Mouse (Mus musculus) cerebellum, adult 2 months (tissue): ENCODE results near the gene Bcl2.

Experiments used
- CTCF ChIP-seq: fragments of 200-500 bp; IDR thresholded peaks from 2 replicates; pipeline ENCODE4 v1.5.1; 2011; ENCODE audit warnings: low read depth, mild to moderate bottlenecking, control low read depth, low read length, moderate library complexity, borderline replicate concordance; ENCODE audit not compliant: insufficient read depth
- POLR2A ChIP-seq: fragments of 200-500 bp; IDR thresholded peaks from 2 replicates; pipeline ENCODE4 v1.6.1; 2011; ENCODE audit warnings: low read length, control low read depth, borderline replicate concordance; ENCODE audit not compliant: insufficient read depth

- TF ChIP-seq CTCF (no peak), POLR2A (no peak)
Measured at GRCm38 (mm10) chr1:106569674-106570073, 144.4 kb downstream of the Bcl2 start.
